Mouse (Mus musculus): ENCODE data around the gene Hmga1. TPM values are rescaled to one million over a fixed set of nuclear protein-coding genes. Genes with fewer than 3 reads are reported as not detected.

Hmga1 gene
- polyA plus RNA-seq, 1 experiment from 2014 or later, result 134 TPM

DNA sequence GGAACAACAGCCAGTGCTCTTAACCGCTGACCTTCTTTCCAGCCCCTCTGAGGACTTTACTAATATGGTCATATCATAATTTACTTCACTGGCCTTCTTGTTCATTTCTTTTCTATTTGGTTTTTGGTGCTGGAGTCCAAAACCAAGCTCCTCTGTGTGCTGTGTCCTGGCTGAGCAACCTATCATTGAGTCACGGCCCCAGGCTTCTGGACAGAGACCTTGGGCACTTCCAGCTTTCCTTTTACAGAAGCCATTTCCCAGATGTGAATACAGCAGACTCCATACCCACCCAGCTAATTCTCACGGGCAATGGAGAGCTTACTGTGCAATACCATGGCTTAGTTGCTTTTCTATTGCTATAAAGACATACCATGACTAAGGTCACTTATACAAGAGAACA lies 44.0 kb downstream of the Hmga1 start:
- Histone ChIP-seq H3K4me1 (ENCODE audit: control insufficient read depth, insufficient read depth, low read length) (peaks cover 37% of the 10 kb centered on the region), H3K27ac (replicated peaks; ENCODE audit: low read depth, low read length) (no peak overlapping the region), H3K4me3 (replicated peaks; ENCODE audit: low read depth, low read length) (no peak overlapping the region), H3K27me3 (ENCODE audit: control insufficient read depth, insufficient read depth, low read length) (no peaks in the 10 kb centered on the region), H3K4me2 (ENCODE audit: low read length) (no peak overlapping the region), H3K36me3 (ENCODE audit: control insufficient read depth, insufficient read depth, low read length) (peaks cover 21% of the 10 kb centered on the region), H3K9me3 (ENCODE audit: control insufficient read depth, low read length) (no peaks in the 10 kb centered on the region), H3K9ac (replicated peaks; ENCODE audit: low read length) (no peak overlapping the region)
- 80% methylated on average over 3 of the region's 3 CpGs for WGBS
- DNase-seq (no peak), ATAC-seq (ENCODE audit: low FRiP score, low TSS enrichment) (no peak)

- H3K4me3 ChIP-seq (replicated peaks; ENCODE audit: low read depth, low read length), result no peak overlapping the region
- DNase-seq (no peak), ATAC-seq (ENCODE audit: low FRiP score, low TSS enrichment) (no peak)
- no peak overlapping the region for H3K9ac ChIP-seq (replicated peaks; ENCODE audit: low read length)
- no peaks in the 10 kb centered on the region for H3K27me3 ChIP-seq (ENCODE audit: control insufficient read depth, insufficient read depth, low read length)
- peaks cover 15% of the 10 kb centered on the region for H3K36me3 ChIP-seq (ENCODE audit: control insufficient read depth, insufficient read depth, low read length)
- no peaks in the 10 kb centered on the region for H3K9me3 ChIP-seq (ENCODE audit: control insufficient read depth, low read length)
- 63% methylated on average over 5 of the region's 5 CpGs for WGBS
- peak overlapping the region; percentile 5; the same call in 1 of the 2 replicates for H3K27ac ChIP-seq (replicated peaks; ENCODE audit: low read depth, low read length)
- H3K4me1 ChIP-seq (ENCODE audit: control insufficient read depth, insufficient read depth, low read length), result peaks cover 37% of the 10 kb centered on the region
- H3K4me2 ChIP-seq (ENCODE audit: low read length), result no peak overlapping the region; the same call in 1 of the 2 replicates
These were observed 44.6 kb downstream of the Hmga1 start for GRCm38 (mm10) chr17:27600869-27601268.

- no peak for ATAC-seq (ENCODE audit: low FRiP score, low TSS enrichment)
- Histone ChIP-seq H3K27ac (replicated peaks; ENCODE audit: low read depth, low read length) (no peak overlapping the region), H3K27me3 (ENCODE audit: control insufficient read depth, insufficient read depth, low read length) (no peaks in the 10 kb centered on the region), H3K36me3 (ENCODE audit: control insufficient read depth, insufficient read depth, low read length) (0 out of 2 replicates have a peak, but pooled peaks cover 3% of the 10 kb centered on the region), H3K4me1 (ENCODE audit: control insufficient read depth, insufficient read depth, low read length) (peaks cover 37% of the 10 kb centered on the region), H3K9ac (replicated peaks; ENCODE audit: low read length) (no peak overlapping the region), H3K9me3 (ENCODE audit: control insufficient read depth, low read length) (no peaks in the 10 kb centered on the region), H3K4me2 (ENCODE audit: low read length) (no peak overlapping the region), H3K4me3 (replicated peaks; ENCODE audit: low read depth, low read length) (no peak overlapping the region)
- no peak for DNase-seq
- WGBS, result 94% methylated on average over 2 of the region's 2 CpGs
These were observed 46.7 kb downstream of the Hmga1 start for GRCm38 (mm10) chr17:27603036-27603435.

- no peaks in the 10 kb centered on the region for H3K9me3 ChIP-seq (ENCODE audit: control insufficient read depth, low read length)
- H3K27ac ChIP-seq (replicated peaks; ENCODE audit: low read depth, low read length), result 0 out of 2 replicates have a peak overlapping the region, but pooled peaks have one; percentile 26
- H3K27me3 ChIP-seq (ENCODE audit: control insufficient read depth, insufficient read depth, low read length), result no peaks in the 10 kb centered on the region
- H3K9ac ChIP-seq (replicated peaks; ENCODE audit: low read length), result no peak overlapping the region
- H3K4me3 ChIP-seq (replicated peaks; ENCODE audit: low read depth, low read length), result no peak overlapping the region
- H3K36me3 ChIP-seq (ENCODE audit: control insufficient read depth, insufficient read depth, low read length), result 0 out of 2 replicates have a peak, but pooled peaks cover 8% of the 10 kb centered on the region
- H3K4me2 ChIP-seq (ENCODE audit: low read length), result no peak overlapping the region
- ATAC-seq (ENCODE audit: low FRiP score, low TSS enrichment), result no peak
- WGBS, result 75% methylated on average over 21 of the region's 21 CpGs
- peaks cover 37% of the 10 kb centered on the region for H3K4me1 ChIP-seq (ENCODE audit: control insufficient read depth, insufficient read depth, low read length)
- DNase-seq, result no peak
These were observed 47.4 kb downstream of the Hmga1 start for GRCm38 (mm10) chr17:27603522-27604234.

DNA sequence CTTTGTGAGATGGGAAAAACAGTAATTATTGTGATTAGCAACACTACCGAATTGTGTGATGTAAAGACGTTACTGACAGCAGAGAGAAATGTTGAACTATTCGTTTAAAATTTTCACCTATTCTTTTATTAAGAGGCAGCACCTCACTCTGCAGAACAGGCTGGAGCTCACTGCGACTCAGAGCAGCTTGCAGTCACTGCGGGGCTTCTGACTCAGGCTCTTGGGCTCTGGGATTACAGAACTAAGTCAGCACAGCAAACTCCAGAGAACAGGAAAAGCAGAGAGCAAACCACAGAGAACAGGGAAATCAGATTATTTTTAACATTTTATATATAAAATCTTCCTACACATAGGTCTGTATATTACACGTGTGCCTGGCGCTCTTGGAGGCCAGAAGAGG lies 53.3 kb downstream of the Hmga1 start:
- Histone ChIP-seq H3K27ac (replicated peaks; ENCODE audit: low read depth, low read length) (no peak overlapping the region), H3K27me3 (ENCODE audit: control insufficient read depth, insufficient read depth, low read length) (no peaks in the 10 kb centered on the region), H3K36me3 (ENCODE audit: control insufficient read depth, insufficient read depth, low read length) (0 out of 2 replicates have a peak, but pooled peaks cover 14% of the 10 kb centered on the region), H3K4me3 (replicated peaks; ENCODE audit: low read depth, low read length) (no peak overlapping the region), H3K9ac (replicated peaks; ENCODE audit: low read length) (no peak overlapping the region), H3K9me3 (ENCODE audit: control insufficient read depth, low read length) (no peaks in the 10 kb centered on the region), H3K4me2 (ENCODE audit: low read length) (no peak overlapping the region), H3K4me1 (ENCODE audit: control insufficient read depth, insufficient read depth, low read length) (0 out of 2 replicates have a peak, but pooled peaks cover 7% of the 10 kb centered on the region)
- DNase-seq (no peak), ATAC-seq (ENCODE audit: low FRiP score, low TSS enrichment) (no peak)
- 90% methylated on average over 7 of the region's 7 CpGs for WGBS

- 82% methylated on average over 10 of the region's 10 CpGs for whole genome bisulfite sequencing
- no peak overlapping the region for H3K27ac ChIP-seq (replicated peaks; ENCODE audit: low read depth, low read length)
- H3K4me2 ChIP-seq (ENCODE audit: low read length), result no peak overlapping the region
- H3K9me3 ChIP-seq (ENCODE audit: control insufficient read depth, low read length), result no peaks in the 10 kb centered on the region
- no peaks in the 10 kb centered on the region for H3K27me3 ChIP-seq (ENCODE audit: control insufficient read depth, insufficient read depth, low read length)
- H3K9ac ChIP-seq (replicated peaks; ENCODE audit: low read length), result no peak overlapping the region
- DNase-seq (no peak), ATAC-seq (ENCODE audit: low FRiP score, low TSS enrichment) (no peak)
- no peak overlapping the region for H3K4me3 ChIP-seq (replicated peaks; ENCODE audit: low read depth, low read length)
- H3K36me3 ChIP-seq (ENCODE audit: control insufficient read depth, insufficient read depth, low read length), result 0 out of 2 replicates have a peak, but pooled peaks cover 14% of the 10 kb centered on the region
- H3K4me1 ChIP-seq (ENCODE audit: control insufficient read depth, insufficient read depth, low read length), result 0 out of 2 replicates have a peak, but pooled peaks cover 7% of the 10 kb centered on the region
These were observed 54.6 kb downstream of the Hmga1 start for GRCm38 (mm10) chr17:27610679-27611518.

GRCm38 (mm10) chr17:27611519-27611884 lies 55.2 kb downstream of the Hmga1 start:
- Histone ChIP-seq H3K4me1 (ENCODE audit: control insufficient read depth, insufficient read depth, low read length) (0 out of 2 replicates have a peak, but pooled peaks cover 7% of the 10 kb centered on the region), H3K4me2 (ENCODE audit: low read length) (no peak overlapping the region), H3K9me3 (ENCODE audit: control insufficient read depth, low read length) (no peaks in the 10 kb centered on the region), H3K4me3 (replicated peaks; ENCODE audit: low read depth, low read length) (no peak overlapping the region), H3K27ac (replicated peaks; ENCODE audit: low read depth, low read length) (no peak overlapping the region), H3K27me3 (ENCODE audit: control insufficient read depth, insufficient read depth, low read length) (no peaks in the 10 kb centered on the region), H3K9ac (replicated peaks; ENCODE audit: low read length) (no peak overlapping the region), H3K36me3 (ENCODE audit: control insufficient read depth, insufficient read depth, low read length) (0 out of 2 replicates have a peak, but pooled peaks cover 14% of the 10 kb centered on the region)
- DNase-seq (no peak), ATAC-seq (ENCODE audit: low FRiP score, low TSS enrichment) (no peak)
- WGBS, result 75% methylated on average over 3 of the region's 3 CpGs

DNA sequence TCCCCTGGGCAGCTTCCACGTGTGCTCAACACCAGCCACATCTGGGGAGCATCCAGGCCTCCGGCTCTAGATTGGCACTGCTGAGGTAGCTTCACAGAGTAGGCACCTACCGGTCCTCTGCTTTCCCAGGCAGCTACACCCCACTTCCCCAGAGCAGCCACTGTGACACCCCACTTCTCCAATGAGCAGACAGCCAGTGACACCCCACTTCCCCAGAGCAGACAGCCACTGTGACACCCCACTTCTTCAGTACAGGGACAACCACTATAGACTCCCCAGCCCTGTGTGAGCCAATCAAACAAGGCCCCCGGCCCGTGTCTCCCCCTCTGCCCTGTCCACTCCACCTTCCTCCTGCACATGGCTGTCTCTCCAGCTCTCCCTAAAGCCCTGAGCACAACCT lies 55.7 kb downstream of the Hmga1 start:
- ATAC-seq (ENCODE audit: low FRiP score, low TSS enrichment), result no peak
- Histone ChIP-seq H3K36me3 (ENCODE audit: control insufficient read depth, insufficient read depth, low read length) (0 out of 2 replicates have a peak, but pooled peaks cover 17% of the 10 kb centered on the region), H3K27ac (replicated peaks; ENCODE audit: low read depth, low read length) (no peak overlapping the region), H3K9ac (replicated peaks; ENCODE audit: low read length) (no peak overlapping the region), H3K27me3 (ENCODE audit: control insufficient read depth, insufficient read depth, low read length) (no peaks in the 10 kb centered on the region), H3K4me2 (ENCODE audit: low read length) (no peak overlapping the region), H3K9me3 (ENCODE audit: control insufficient read depth, low read length) (no peaks in the 10 kb centered on the region), H3K4me1 (ENCODE audit: control insufficient read depth, insufficient read depth, low read length) (0 out of 2 replicates have a peak, but pooled peaks cover 7% of the 10 kb centered on the region), H3K4me3 (replicated peaks; ENCODE audit: low read depth, low read length) (no peak overlapping the region)
- no peak for DNase-seq
- WGBS, result 84% methylated on average over 5 of the region's 5 CpGs

Data from midbrain, embryonic 14.5 days (tissue).